Mouse (Mus musculus): ENCODE data around the gene Nadsyn1.

The Nadsyn1 gene

DNA sequence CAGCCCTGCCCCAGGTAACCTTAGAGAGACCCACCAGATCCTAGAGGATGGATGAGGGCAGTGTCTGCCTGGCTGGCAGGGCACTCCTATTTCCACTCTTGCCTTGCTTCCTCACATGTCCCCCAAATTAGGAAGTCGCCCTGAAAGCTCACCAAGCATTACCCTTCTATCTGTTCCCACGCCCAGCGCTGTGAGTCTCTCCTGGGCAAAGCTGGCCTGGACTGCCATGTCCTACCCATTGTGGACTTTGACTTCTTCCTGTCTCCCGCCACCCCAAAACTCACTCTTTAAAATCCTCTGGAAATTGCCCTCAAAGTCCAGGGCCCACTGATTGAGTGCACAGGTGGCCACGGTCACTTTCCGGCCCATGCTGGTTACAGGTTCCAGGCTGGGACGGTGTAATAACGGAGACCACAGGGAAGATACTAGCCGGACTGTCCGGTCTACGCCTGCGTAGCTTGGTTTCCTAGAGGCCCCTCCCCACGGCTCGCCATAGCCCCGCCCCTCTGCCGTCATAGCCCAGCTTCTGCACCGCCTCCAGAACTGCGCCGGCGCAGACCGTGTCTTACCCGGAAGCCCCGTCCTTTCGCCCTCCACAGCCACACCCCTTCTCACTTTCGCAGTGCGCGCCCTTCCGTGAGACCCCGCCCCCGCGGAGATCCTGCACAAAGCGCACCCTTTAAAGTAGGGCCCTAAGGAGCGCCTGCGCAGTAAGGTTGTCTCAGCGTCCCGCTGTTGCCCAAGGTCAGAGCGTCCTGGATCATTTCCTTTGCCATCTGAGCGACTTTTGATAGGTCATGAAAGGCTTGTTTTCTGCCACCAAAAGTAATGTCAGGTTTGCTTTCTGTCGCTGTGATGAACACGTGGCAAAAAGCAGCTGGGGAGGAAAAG, at the start of gene Nadsyn1, which contains the start of gene Dhcr7:
Nadsyn1 (minus strand) TSS at position 475 of the 891 bp plus-strand sequence.
Dhcr7 (plus strand) TSS at position 771 of the 891 bp plus-strand sequence.
- DNase-seq (ENCODE audit: low read depth, low spot score) = peak; percentile 100

GRCm38 (mm10) chr7:143868874-143869273, 46.2 kb upstream of the Nadsyn1 start:
- no peak for DNase-seq (ENCODE audit: low read depth, low spot score)

GRCm38 (mm10) chr7:143866538-143866937, 43.9 kb upstream of the Nadsyn1 start, which contains the start of gene Gm498:
Gm498 (plus strand) TSS chr7:143866838.
- DNase-seq (ENCODE audit: low read depth, low spot score) = no peak

- no peak for DNase-seq (ENCODE audit: low read depth, low spot score)
Measured at GRCm38 (mm10) chr7:143848768-143849482, 26.3 kb upstream of the Nadsyn1 start.

GRCm38 (mm10) chr7:143848127-143848767, 25.6 kb upstream of the Nadsyn1 start:
- DNase-seq (ENCODE audit: low read depth, low spot score) = no peak

GRCm38 (mm10) chr7:143841301-143841700, 18.7 kb upstream of the Nadsyn1 start:
- no peak for DNase-seq (ENCODE audit: low read depth, low spot score)

GRCm38 (mm10) chr7:143840121-143840520, 17.5 kb upstream of the Nadsyn1 start:
- no peak for DNase-seq (ENCODE audit: low read depth, low spot score)

- DNase-seq (ENCODE audit: low read depth, low spot score) = no peak
Measured at GRCm38 (mm10) chr7:143837705-143838358, 15.2 kb upstream of the Nadsyn1 start.

- DNase-seq (ENCODE audit: low read depth, low spot score) = no peak
Measured at GRCm38 (mm10) chr7:143834972-143835371, 12.3 kb upstream of the Nadsyn1 start.

GRCm38 (mm10) chr7:143834316-143834715, 11.7 kb upstream of the Nadsyn1 start:
- no peak for DNase-seq (ENCODE audit: low read depth, low spot score)

DNA sequence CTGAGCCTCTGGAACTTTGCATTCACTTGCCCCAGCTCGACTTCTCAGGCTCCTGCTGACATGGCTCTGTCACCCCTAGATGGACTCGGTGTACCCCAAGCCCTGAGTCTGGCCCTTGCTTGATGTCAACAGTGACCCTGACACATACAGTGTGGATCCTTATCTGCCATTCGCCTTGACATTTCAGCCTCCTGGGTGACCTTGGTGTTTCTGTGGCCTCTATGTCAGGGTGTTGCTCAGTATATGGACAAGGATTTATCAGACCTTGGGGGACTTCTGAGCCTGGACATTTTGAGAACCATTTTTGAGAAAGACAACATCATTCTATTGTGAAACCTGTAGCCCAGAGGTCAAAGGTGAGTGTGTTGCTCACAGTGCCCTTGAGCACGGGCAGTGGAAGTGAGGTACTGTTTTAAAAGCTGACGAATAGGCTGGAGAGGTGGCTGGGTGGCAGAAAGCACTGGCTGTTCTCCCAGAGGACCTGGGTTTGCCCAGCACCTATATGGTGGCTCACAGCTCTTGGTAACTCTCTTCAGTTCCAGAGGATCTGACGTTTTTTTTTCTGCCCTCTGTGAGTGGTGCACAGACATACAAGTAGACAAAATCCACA, 11.0 kb upstream of the Nadsyn1 start:
- no peak for DNase-seq (ENCODE audit: low read depth, low spot score)

DNA sequence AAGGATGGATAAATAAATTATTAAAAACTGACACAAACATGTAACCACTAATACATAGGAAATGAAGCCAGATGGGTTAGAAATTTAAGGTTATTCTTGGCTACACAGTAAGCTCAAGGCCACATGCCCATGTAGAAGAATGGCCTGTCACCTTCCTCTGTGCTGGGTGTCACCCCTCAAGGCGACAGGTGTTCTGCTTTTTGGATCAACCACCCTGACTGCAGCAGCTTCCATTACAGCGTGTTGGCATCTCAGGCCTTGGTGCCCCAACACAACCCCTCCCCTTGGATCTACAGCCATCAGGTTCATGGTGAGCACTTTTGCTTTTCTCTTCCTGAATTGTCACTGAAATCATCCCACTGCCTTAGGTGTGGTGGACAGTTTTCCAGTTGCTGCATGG, 10.0 kb upstream of the Nadsyn1 start:
- no peak for DNase-seq (ENCODE audit: low read depth, low spot score)

DNA sequence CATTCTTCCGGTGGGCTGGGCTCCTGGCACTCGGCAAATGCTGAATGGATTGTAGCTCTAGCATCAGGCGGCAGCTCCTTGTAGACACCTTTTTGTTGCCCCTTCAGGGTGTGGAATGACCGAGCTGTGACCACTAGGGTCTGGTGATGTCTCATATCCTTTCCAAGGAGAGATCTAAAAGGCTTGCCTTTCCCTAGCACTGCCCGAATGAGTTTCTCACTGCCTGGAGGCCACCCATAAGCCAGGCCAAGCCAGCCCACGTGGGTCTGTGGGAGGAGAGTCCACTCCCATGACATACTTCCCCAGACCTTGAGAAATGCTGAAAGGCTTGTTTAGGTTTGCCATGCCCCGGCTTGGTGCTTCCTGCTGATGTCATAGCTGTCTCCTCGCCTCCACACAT, 9.5 kb upstream of the Nadsyn1 start:
- no peak for DNase-seq (ENCODE audit: low read depth, low spot score)

GRCm38 (mm10) chr7:143830399-143830798, 7.8 kb upstream of the Nadsyn1 start:
- no peak for DNase-seq (ENCODE audit: low read depth, low spot score)

DNA sequence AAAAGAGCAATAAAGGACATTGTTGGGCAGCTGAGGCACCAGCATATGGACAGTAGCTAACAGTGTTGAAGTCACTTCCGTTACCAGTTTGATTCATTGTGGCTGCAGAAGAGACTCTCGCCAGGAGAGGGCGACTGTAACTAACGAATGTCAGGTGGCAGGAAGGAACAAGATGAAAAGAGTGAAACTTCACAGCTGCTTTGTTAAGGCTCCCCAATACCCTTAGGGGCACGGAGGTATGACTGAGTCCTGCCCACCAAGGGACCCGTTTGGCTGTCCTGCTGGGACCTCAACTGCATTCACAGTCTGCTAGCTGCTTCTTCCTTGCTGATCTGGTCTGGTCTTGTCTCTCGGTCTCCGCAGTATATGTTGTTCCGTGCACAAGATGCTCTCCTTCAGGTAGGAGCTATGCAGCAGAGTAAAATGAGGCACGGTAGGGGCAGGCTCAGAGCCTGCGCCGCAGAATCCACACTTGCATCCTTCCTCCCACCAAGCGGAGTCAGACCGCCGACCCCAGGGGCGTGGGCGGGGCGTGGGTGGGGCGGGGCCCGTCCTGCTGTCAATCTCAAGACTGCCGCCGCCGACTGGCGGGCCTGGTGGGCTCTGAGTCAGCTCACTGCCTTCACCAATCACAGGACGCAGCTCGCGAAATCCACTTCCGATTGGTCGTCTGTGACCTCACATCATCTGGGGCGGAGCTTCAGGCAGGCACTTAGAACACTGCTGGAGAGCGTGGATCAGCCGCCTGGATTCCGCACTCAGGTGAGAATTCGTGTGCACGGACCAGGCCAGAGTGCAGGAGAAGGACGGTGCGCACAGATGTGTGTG, 7.1 kb upstream of the Nadsyn1 start:
- peak; percentile 98 for DNase-seq (ENCODE audit: low read depth, low spot score)

DNA sequence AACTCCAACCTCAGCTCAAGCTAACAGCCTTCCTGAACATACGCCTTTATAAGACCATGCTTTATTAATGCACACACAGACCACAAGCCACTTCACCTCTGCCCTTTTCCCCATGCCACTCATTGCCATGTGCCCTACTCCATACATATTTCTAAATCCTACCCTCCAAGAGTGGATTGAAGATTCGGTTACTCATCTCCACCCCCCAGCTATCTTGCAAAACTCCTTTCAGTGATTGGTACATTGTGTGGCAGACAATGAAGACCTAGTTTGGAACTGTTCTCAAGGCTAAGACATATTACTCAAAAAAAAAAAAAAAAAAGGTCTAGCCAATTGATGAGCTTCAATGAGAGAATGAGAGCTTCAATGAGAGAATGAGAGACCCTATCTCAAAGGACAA, 4.3 kb upstream of the Nadsyn1 start:
- no peak for DNase-seq (ENCODE audit: low read depth, low spot score)

DNA sequence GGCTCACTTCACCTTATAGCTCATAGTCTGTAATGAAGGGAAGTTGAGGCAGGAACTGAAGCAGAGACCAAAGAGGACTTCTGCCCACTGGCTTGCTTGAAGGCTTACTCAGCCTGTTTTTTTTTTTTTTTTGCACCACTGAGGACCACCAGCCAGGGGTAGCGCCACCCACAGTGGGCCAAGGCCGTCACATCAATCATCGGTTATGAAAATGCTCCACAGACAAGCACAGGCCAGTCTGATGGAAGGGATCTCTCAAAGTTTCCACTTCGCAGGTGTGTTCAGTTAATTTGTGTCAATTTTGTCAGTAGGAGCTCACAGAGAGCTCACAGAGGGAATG, 587 bp upstream of the Nadsyn1 start:
- DNase-seq (ENCODE audit: low read depth, low spot score) = no peak

DNA sequence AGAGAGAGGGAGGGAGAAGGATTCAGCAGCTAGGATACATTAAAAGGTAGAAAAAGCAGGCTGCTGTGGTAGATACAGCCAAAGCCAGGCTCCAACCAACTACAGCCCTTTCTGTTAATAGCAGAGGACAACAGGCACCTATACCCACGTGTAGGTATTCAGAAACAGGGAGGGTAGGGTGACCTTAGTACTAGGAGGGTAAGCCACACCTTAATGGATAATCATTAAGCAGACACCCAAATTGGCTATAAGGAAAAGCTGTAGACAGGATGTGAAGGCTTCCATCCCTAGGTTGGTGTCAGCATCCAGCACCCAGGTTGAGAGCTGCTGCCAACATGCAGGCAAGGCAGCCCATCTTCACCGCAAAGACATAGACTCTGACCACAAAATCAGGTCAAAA, 1.4 kb downstream of the Nadsyn1 start:
- no peak for DNase-seq (ENCODE audit: low read depth, low spot score)

GRCm38 (mm10) chr7:143819201-143819600, 3.4 kb downstream of the Nadsyn1 start:
- no peak for DNase-seq (ENCODE audit: low read depth, low spot score)

- peak; percentile 40 for DNase-seq (ENCODE audit: low read depth, low spot score)
Measured at GRCm38 (mm10) chr7:143808909-143809308, 13.7 kb downstream of the Nadsyn1 start.
